Mouse (Mus musculus) bone marrow macrophage, adult 2 months (primary cell): ENCODE measurements around the gene Tbc1d8b.

Experiments
- CTCF ChIP-seq: IDR thresholded peaks from 2 replicates; pipeline ENCODE4 v1.5.1; 2012; ENCODE audit warnings: low read depth, mild to moderate bottlenecking, low read length, moderate library complexity
- POLR2A ChIP-seq: IDR thresholded peaks from 2 replicates; pipeline ENCODE4 v1.6.1; 2012; ENCODE audit warnings: mild to moderate bottlenecking, low read depth, low read length, borderline replicate concordance

DNA sequence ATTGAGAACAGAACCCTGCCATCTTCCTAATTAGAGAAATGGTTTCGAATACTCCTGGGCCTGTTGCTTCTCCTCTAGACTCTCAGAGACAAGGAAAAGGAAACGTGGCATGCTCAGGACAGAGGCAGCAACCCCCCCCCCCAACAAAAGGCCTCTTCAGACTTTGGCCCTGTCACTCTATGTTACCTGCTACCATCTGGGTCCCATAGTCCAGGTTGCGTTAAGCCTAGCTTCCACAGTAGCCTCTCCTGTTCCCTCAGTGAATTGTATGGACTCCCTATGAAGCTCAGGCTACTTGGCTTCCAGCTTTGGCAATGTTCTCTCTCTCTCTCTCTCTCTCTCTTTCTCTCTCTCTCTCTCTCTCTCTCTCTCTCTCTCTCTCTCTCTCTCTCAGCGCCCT, 96.8 kb downstream of the Tbc1d8b start:
- TF ChIP-seq CTCF (no peak), POLR2A (no peak)
